Mouse (Mus musculus): ENCODE results near the gene 0610040J01Rik. TPM values are rescaled to one million over a fixed set of nuclear protein-coding genes. Genes with fewer than 3 reads are reported as not detected.
A peak's percentile ranks its signal among the peaks of the same experiment; 100 is the strongest.

0610040J01Rik gene
- polyA plus RNA-seq, 1 experiment from 2014 or later = 44.8 TPM

GRCm38 (mm10) chr5:63819519-63819918 lies 7.4 kb downstream of the 0610040J01Rik start:
- H3K27me3 ChIP-seq (replicated peaks) = no peaks in the 10 kb centered on the region
- peaks cover 3% of the 10 kb centered on the region; the same call in 1 of the 2 replicates for H3K4me1 ChIP-seq
- H3K4me3 ChIP-seq (replicated peaks) = no peak overlapping the region
- no peak overlapping the region for H3K9ac ChIP-seq
- H3K9me3 ChIP-seq = no peaks in the 10 kb centered on the region
- ATAC-seq (ENCODE audit: insufficient read depth, low FRiP score, low read depth) = no peak
- no peak overlapping the region for H3K27ac ChIP-seq
- no peak overlapping the region for H3K4me2 ChIP-seq
- no peaks in the 10 kb centered on the region for H3K36me3 ChIP-seq
- WGBS = 63% methylated on average over 6 of the region's 6 CpGs

- Histone ChIP-seq H3K4me3 (replicated peaks) (no peak overlapping the region), H3K36me3 (no peaks in the 10 kb centered on the region), H3K4me1 (peaks cover 9% of the 10 kb centered on the region; the same call in 1 of the 2 replicates), H3K9me3 (no peaks in the 10 kb centered on the region), H3K27me3 (replicated peaks) (no peaks in the 10 kb centered on the region), H3K9ac (no peak overlapping the region), H3K27ac (peak overlapping the region; percentile 17; the same call in 1 of the 2 replicates), H3K4me2 (no peak overlapping the region)
- ATAC-seq (ENCODE audit: insufficient read depth, low FRiP score, low read depth) = no peak
- WGBS = 80% methylated on average over 5 of the region's 5 CpGs
Measured at GRCm38 (mm10) chr5:63821176-63821575, 9.0 kb downstream of the 0610040J01Rik start.

GRCm38 (mm10) chr5:63821860-63822259 lies 9.7 kb downstream of the 0610040J01Rik start:
- peaks cover 12% of the 10 kb centered on the region; the same call in 1 of the 2 replicates for H3K4me1 ChIP-seq
- no peaks in the 10 kb centered on the region for H3K27me3 ChIP-seq (replicated peaks)
- peak; percentile 41; the same call in 1 of the 2 replicates for ATAC-seq (ENCODE audit: insufficient read depth, low FRiP score, low read depth)
- H3K4me2 ChIP-seq = no peak overlapping the region
- no peak overlapping the region for H3K9ac ChIP-seq
- no peaks in the 10 kb centered on the region for H3K9me3 ChIP-seq
- H3K27ac ChIP-seq = peak overlapping the region; percentile 17; the same call in 1 of the 2 replicates
- H3K36me3 ChIP-seq = no peaks in the 10 kb centered on the region
- 46% methylated on average over 8 of the region's 8 CpGs for WGBS
- no peak overlapping the region for H3K4me3 ChIP-seq (replicated peaks)

- no peaks in the 10 kb centered on the region for H3K36me3 ChIP-seq
- H3K9me3 ChIP-seq = no peaks in the 10 kb centered on the region
- peaks cover 17% of the 10 kb centered on the region; the same call in 1 of the 2 replicates for H3K4me1 ChIP-seq
- WGBS = 42% methylated on average over 10 of the region's 10 CpGs
- H3K27me3 ChIP-seq (replicated peaks) = no peaks in the 10 kb centered on the region
- no peak overlapping the region for H3K4me3 ChIP-seq (replicated peaks)
- no peak overlapping the region for H3K9ac ChIP-seq
- ATAC-seq (ENCODE audit: insufficient read depth, low FRiP score, low read depth) = peak; percentile 68
- no peak overlapping the region; the same call in 1 of the 2 replicates for H3K4me2 ChIP-seq
- peak overlapping the region; percentile 78 for H3K27ac ChIP-seq
Measured at GRCm38 (mm10) chr5:63823362-63824332, 11.5 kb downstream of the 0610040J01Rik start.

GRCm38 (mm10) chr5:63824599-63825350 lies 12.6 kb downstream of the 0610040J01Rik start:
- Histone ChIP-seq H3K4me3 (replicated peaks) (no peak overlapping the region), H3K9me3 (no peaks in the 10 kb centered on the region), H3K27me3 (replicated peaks) (no peaks in the 10 kb centered on the region), H3K9ac (no peak overlapping the region), H3K27ac (peak overlapping the region; percentile 78; the same call in 1 of the 2 replicates), H3K4me1 (peaks cover 17% of the 10 kb centered on the region; the same call in 1 of the 2 replicates), H3K4me2 (no peak overlapping the region), H3K36me3 (no peaks in the 10 kb centered on the region)
- no peak for ATAC-seq (ENCODE audit: insufficient read depth, low FRiP score, low read depth)
- 78% methylated on average over 8 of the region's 8 CpGs for WGBS

- peak overlapping the region; percentile 74 for H3K27ac ChIP-seq
- H3K4me2 ChIP-seq = peak overlapping the region; percentile 35
- 59% methylated on average over 5 of the region's 5 CpGs for WGBS
Measured at GRCm38 (mm10) chr5:63825881-63826280, 13.7 kb downstream of the 0610040J01Rik start.

GRCm38 (mm10) chr5:63827006-63827405 lies 14.8 kb downstream of the 0610040J01Rik start:
- Histone ChIP-seq H3K36me3 (no peaks in the 10 kb centered on the region), H3K4me1 (peaks cover 17% of the 10 kb centered on the region; the same call in 1 of the 2 replicates), H3K9me3 (no peaks in the 10 kb centered on the region), H3K27ac (peak overlapping the region; percentile 74), H3K4me2 (no peak overlapping the region; the same call in 1 of the 2 replicates), H3K4me3 (replicated peaks) (no peak overlapping the region), H3K9ac (no peak overlapping the region), H3K27me3 (replicated peaks) (no peaks in the 10 kb centered on the region)
- 23% methylated on average over 6 of the region's 6 CpGs for WGBS
- ATAC-seq (ENCODE audit: insufficient read depth, low FRiP score, low read depth) = no peak

More at GRCm38 (mm10) chr5:63825881-63826280, 13.7 kb downstream of the 0610040J01Rik start:
- H3K4me1 ChIP-seq = peaks cover 17% of the 10 kb centered on the region; the same call in 1 of the 2 replicates
- H3K36me3 ChIP-seq = no peaks in the 10 kb centered on the region
- H3K4me3 ChIP-seq (replicated peaks) = no peak overlapping the region
- no peak overlapping the region for H3K9ac ChIP-seq
- no peak for ATAC-seq (ENCODE audit: insufficient read depth, low FRiP score, low read depth)
- H3K9me3 ChIP-seq = no peaks in the 10 kb centered on the region
- no peaks in the 10 kb centered on the region for H3K27me3 ChIP-seq (replicated peaks)

GRCm38 (mm10) chr5:63827415-63828053 lies 15.4 kb downstream of the 0610040J01Rik start:
- no peak overlapping the region for H3K9ac ChIP-seq
- no peaks in the 10 kb centered on the region for H3K36me3 ChIP-seq
- ATAC-seq (ENCODE audit: insufficient read depth, low FRiP score, low read depth) = no peak
- no peak overlapping the region for H3K4me3 ChIP-seq (replicated peaks)
- peak overlapping the region; percentile 74 for H3K27ac ChIP-seq
- H3K27me3 ChIP-seq (replicated peaks) = no peaks in the 10 kb centered on the region
- peaks cover 17% of the 10 kb centered on the region; the same call in 1 of the 2 replicates for H3K4me1 ChIP-seq
- H3K4me2 ChIP-seq = peak overlapping the region; percentile 8; the same call in 1 of the 2 replicates
- 25% methylated on average over 5 of the region's 5 CpGs for WGBS
- H3K9me3 ChIP-seq = no peaks in the 10 kb centered on the region

GRCm38 (mm10) chr5:63828380-63829185 lies 16.4 kb downstream of the 0610040J01Rik start:
- H3K36me3 ChIP-seq = no peaks in the 10 kb centered on the region
- 0 out of 2 replicates have a peak overlapping the region, but pooled peaks have one; percentile 9 for H3K27ac ChIP-seq
- ATAC-seq (ENCODE audit: insufficient read depth, low FRiP score, low read depth) = no peak
- H3K9me3 ChIP-seq = no peaks in the 10 kb centered on the region
- peaks cover 17% of the 10 kb centered on the region; the same call in 1 of the 2 replicates for H3K4me1 ChIP-seq
- no peak overlapping the region for H3K4me2 ChIP-seq
- no peaks in the 10 kb centered on the region for H3K27me3 ChIP-seq (replicated peaks)
- H3K4me3 ChIP-seq (replicated peaks) = no peak overlapping the region
- H3K9ac ChIP-seq = no peak overlapping the region
- 70% methylated on average over 10 of the region's 10 CpGs for WGBS

GRCm38 (mm10) chr5:63831054-63831453 lies 18.9 kb downstream of the 0610040J01Rik start:
- Histone ChIP-seq H3K9ac (no peak overlapping the region), H3K9me3 (no peaks in the 10 kb centered on the region), H3K4me1 (peaks cover 12% of the 10 kb centered on the region; the same call in 1 of the 2 replicates), H3K36me3 (no peaks in the 10 kb centered on the region), H3K27ac (peak overlapping the region; percentile 76; the same call in 1 of the 2 replicates), H3K4me3 (replicated peaks) (no peak overlapping the region), H3K4me2 (no peak overlapping the region), H3K27me3 (replicated peaks) (no peaks in the 10 kb centered on the region)
- WGBS = 49% methylated on average over 4 of the region's 4 CpGs
- ATAC-seq (ENCODE audit: insufficient read depth, low FRiP score, low read depth) = no peak
